Mouse (Mus musculus) neural tube, embryonic 14.5 days (tissue): ENCODE measurements around the gene Slc25a18. TPM values are rescaled to one million over a fixed set of nuclear protein-coding genes. Genes with fewer than 3 reads are reported as not detected.

ENCODE experiments used
- ATAC-seq: fragments of 200-750 bp; cut with Nextera tagmentation; 2 replicates; pipeline ENCODE4 v1.8.0; 2017; ENCODE audit warnings: low read depth, mild to moderate bottlenecking, moderate TSS enrichment, moderate library complexity
- H3K27ac ChIP-seq: fragments of 300-500 bp; sonication (generic); 2 replicates; pipeline ENCODE4 v1.5.1; 2014; ENCODE audit warnings: low read depth, mild to moderate bottlenecking, control low read depth, low read length, moderate library complexity, mixed read lengths
- H3K27me3 ChIP-seq: fragments of 300-500 bp; sonication (generic); 2 replicates; pipeline ENCODE4 v1.6.1; 2014; ENCODE audit warnings: low read length; ENCODE audit not compliant: control insufficient read depth, insufficient read depth
- H3K36me3 ChIP-seq: fragments of 300-500 bp; sonication (generic); 2 replicates; pipeline ENCODE4 v1.6.1; 2014; ENCODE audit warnings: low read length, mixed read lengths; ENCODE audit not compliant: control insufficient read depth, insufficient read depth
- H3K4me1 ChIP-seq: fragments of 300-500 bp; sonication (generic); 2 replicates; pipeline ENCODE4 v1.6.1; 2014; ENCODE audit warnings: low read length; ENCODE audit not compliant: control insufficient read depth, insufficient read depth
- H3K4me2 ChIP-seq: fragments of 300-500 bp; sonication (generic); 2 replicates; pipeline ENCODE4 v1.6.1; 2014; ENCODE audit warnings: mild to moderate bottlenecking, low read depth, low read length, control low read depth
- H3K4me3 ChIP-seq: fragments of 300-500 bp; sonication (generic); 2 replicates; pipeline ENCODE4 v1.5.1; 2014; ENCODE audit warnings: low read depth, low read length, control low read depth, mixed read lengths
- H3K9ac ChIP-seq: fragments of 300-500 bp; sonication (generic); replicated peaks from 2 replicates; pipeline ENCODE4 v1.6.1; 2014; ENCODE audit warnings: low read depth, mild to moderate bottlenecking, control low read depth, low read length, mixed read lengths
- H3K9me3 ChIP-seq: fragments of 300-500 bp; sonication (generic); 2 replicates; pipeline ENCODE4 v1.6.1; 2016; ENCODE audit warnings: low read length; ENCODE audit not compliant: control insufficient read depth
- WGBS: fragments of 180-500 bp; shearing (Covaris S2); extraction: QIAGEN DNeasy Blood & Tissue Kit; methylation state at CpG from one replicate; pipeline ENCODE4 v1.1.7; 2014; 5-methylcytosine and 5-hydroxymethylcytosine counted together
- polyA plus RNA-seq: library from polyadenylated mRNA; unstranded; fragments of >200 nt; fragmentation: Nextera tagmentation; extraction: Ambion mirVana; gene quantifications from 2 replicates; pipeline ENCODE4 v1.2.1, GENCODE M21; 2014

Slc25a18 gene
- 17.2 and 29.1 TPM in 2 replicates for polyA plus RNA-seq

DNA sequence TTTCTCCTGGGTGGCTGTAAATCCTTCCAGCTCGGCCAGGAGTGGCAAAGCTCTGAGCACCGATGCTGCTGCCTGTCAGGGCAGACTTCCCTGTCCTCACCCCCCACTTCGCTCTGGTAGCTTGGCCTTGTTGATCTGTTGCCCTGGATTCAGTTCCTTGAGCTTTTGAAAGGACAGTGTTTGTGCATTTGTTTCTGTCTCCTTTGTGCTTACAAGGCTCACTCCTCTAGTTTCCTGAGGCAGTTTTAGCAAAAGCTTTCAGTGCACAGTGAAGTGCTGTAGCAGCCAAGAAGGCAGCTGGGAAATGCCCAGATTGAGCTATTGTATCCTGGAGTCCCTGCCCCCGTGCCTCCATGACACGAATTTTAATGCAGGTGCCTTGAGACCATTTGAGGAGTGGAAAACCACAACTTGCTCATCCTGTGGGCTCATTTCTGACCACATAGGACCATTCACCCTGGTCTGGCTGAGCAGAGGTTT, at the start of gene Slc25a18:
Slc25a18 (plus strand) TSS at position 430 of the 480 bp plus-strand sequence.
- ATAC-seq: peak; percentile 85
- Histone ChIP-seq H3K9me3 (no peaks in the 10 kb centered on the region), H3K27ac (peak within 1 kb of the TSS; percentile 66), H3K36me3 (no peaks in the 10 kb centered on the region), H3K4me2 (peak within 1 kb of the TSS; percentile 5; the same call in 1 of the 2 replicates), H3K9ac (no peak within 1 kb of the TSS), H3K4me1 (peaks cover 10% of the 10 kb centered on the region; the same call in 1 of the 2 replicates), H3K27me3 (no peaks in the 10 kb centered on the region), H3K4me3 (no peak within 1 kb of the TSS)
- WGBS: 12% methylated on average over 5 of the region's 5 CpGs

- Histone ChIP-seq H3K9ac (no peak overlapping the region), H3K4me3 (no peak overlapping the region), H3K27me3 (no peaks in the 10 kb centered on the region), H3K27ac (no peak overlapping the region), H3K9me3 (no peaks in the 10 kb centered on the region), H3K36me3 (no peaks in the 10 kb centered on the region), H3K4me1 (no peaks in the 10 kb centered on the region), H3K4me2 (no peak overlapping the region)
- 70% methylated on average over 2 of the region's 2 CpGs for WGBS
- no peak for ATAC-seq
Measured at GRCm38 (mm10) chr6:120725986-120726385, 47.4 kb upstream of the Slc25a18 start.

- no peaks in the 10 kb centered on the region for H3K9me3 ChIP-seq
- H3K4me1 ChIP-seq: no peaks in the 10 kb centered on the region
- WGBS: 85% methylated on average over 3 of the region's 3 CpGs
- no peak overlapping the region for H3K4me2 ChIP-seq
- no peak overlapping the region for H3K9ac ChIP-seq
- ATAC-seq: no peak; the same call in 1 of the 2 replicates
- H3K4me3 ChIP-seq: no peak overlapping the region
- H3K27ac ChIP-seq: no peak overlapping the region
- no peaks in the 10 kb centered on the region for H3K27me3 ChIP-seq
- H3K36me3 ChIP-seq: no peaks in the 10 kb centered on the region
Measured at GRCm38 (mm10) chr6:120736011-120736410, 37.4 kb upstream of the Slc25a18 start.

GRCm38 (mm10) chr6:120736566-120736965, 36.8 kb upstream of the Slc25a18 start:
- no peaks in the 10 kb centered on the region for H3K36me3 ChIP-seq
- peak; percentile 93 for ATAC-seq
- 77% methylated on average over 3 of the region's 3 CpGs for WGBS

DNA sequence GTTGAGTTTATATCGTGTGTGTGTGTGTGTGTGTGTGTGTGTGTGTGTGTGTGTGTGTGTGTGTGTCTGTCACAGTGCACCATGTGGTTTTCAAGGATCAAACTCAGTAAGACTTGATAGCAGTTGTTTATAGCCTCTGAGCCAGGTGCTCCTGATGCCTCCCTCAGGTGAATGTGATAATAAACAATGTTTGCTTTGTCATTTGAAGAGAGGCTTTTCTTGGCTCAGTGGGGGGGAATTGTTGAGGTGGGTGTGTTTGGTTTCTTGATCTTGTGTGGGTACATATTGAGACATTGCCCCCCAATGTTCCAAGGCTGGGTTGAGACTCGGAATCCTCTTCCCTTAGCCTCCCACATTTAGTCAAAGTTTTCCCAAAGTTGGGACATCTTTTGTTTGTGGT, 30.2 kb upstream of the Slc25a18 start:
- Histone ChIP-seq H3K27ac (no peak overlapping the region), H3K36me3 (no peaks in the 10 kb centered on the region), H3K9me3 (no peaks in the 10 kb centered on the region), H3K4me3 (no peak overlapping the region), H3K4me1 (no peaks in the 10 kb centered on the region), H3K4me2 (no peak overlapping the region), H3K27me3 (no peaks in the 10 kb centered on the region), H3K9ac (no peak overlapping the region)
- ATAC-seq: no peak
- WGBS: 91% methylated on average over 2 of the region's 2 CpGs

More at GRCm38 (mm10) chr6:120736566-120736965, 36.8 kb upstream of the Slc25a18 start:
- H3K27me3 ChIP-seq: no peaks in the 10 kb centered on the region
- no peak overlapping the region for H3K4me2 ChIP-seq
- H3K9ac ChIP-seq: no peak overlapping the region
- H3K27ac ChIP-seq: no peak overlapping the region
- H3K9me3 ChIP-seq: no peaks in the 10 kb centered on the region
- no peaks in the 10 kb centered on the region for H3K4me1 ChIP-seq
- H3K4me3 ChIP-seq: no peak overlapping the region

DNA sequence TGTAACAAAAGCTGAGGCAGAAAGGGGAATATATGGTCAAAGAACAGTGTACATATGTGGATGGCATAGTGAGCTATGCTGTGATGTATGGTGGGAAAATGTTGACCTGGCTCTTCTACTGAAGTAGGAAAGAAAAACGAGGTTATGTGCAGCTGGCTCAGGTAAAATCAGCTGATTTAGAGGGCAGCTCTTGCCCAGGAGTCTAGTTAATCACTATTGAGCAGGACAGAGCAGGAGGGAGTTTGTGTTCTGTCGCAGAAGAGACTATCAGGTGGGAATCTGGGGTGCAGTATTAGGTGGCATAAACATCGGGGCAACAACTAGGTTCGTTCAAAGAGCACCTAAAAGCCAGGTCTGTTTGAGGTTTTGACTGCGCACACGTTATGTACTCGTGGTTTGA, 29.1 kb upstream of the Slc25a18 start:
- Histone ChIP-seq H3K27me3 (no peaks in the 10 kb centered on the region), H3K4me2 (no peak overlapping the region), H3K9me3 (no peaks in the 10 kb centered on the region), H3K36me3 (no peaks in the 10 kb centered on the region), H3K9ac (no peak overlapping the region), H3K4me1 (no peaks in the 10 kb centered on the region), H3K27ac (no peak overlapping the region), H3K4me3 (no peak overlapping the region)
- 94% methylated on average over 7 of the region's 7 CpGs for WGBS
- no peak for ATAC-seq

DNA sequence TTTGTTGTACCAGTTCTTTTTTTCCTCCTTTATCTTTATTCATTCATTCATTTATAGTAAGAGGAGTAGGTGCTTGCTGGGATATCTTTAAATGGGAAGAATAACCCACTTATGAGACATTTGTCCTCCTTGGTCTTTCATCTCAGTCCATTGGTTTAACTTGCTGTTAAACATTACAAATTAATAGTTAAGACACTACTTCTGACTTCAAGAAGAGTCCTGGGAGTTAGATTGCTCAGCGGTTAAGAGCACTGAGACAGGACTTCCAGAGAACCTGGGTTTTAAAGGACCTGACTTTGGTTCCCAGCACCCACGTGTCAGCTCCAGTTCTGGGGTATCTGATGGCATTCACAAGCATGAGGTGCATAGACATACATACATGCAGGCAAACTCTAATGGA, 27.0 kb upstream of the Slc25a18 start:
- Histone ChIP-seq H3K9ac (no peak overlapping the region), H3K4me1 (no peaks in the 10 kb centered on the region), H3K4me2 (no peak overlapping the region), H3K9me3 (no peaks in the 10 kb centered on the region), H3K27me3 (no peaks in the 10 kb centered on the region), H3K27ac (no peak overlapping the region), H3K36me3 (peaks cover 6% of the 10 kb centered on the region; the same call in 1 of the 2 replicates), H3K4me3 (no peak overlapping the region)
- WGBS: 95% methylated on average over 2 of the region's 2 CpGs
- ATAC-seq: no peak

GRCm38 (mm10) chr6:120761151-120761550, 12.2 kb upstream of the Slc25a18 start:
- H3K9ac ChIP-seq: no peak overlapping the region
- no peaks in the 10 kb centered on the region for H3K4me1 ChIP-seq
- H3K4me2 ChIP-seq: no peak overlapping the region
- no peaks in the 10 kb centered on the region for H3K9me3 ChIP-seq
- peaks cover 25% of the 10 kb centered on the region for H3K36me3 ChIP-seq
- 90% methylated on average over 2 of the region's 2 CpGs for WGBS
- no peak for ATAC-seq
- no peak overlapping the region for H3K27ac ChIP-seq
- H3K4me3 ChIP-seq: no peak overlapping the region
- no peaks in the 10 kb centered on the region for H3K27me3 ChIP-seq

GRCm38 (mm10) chr6:120769972-120770371, 3.4 kb upstream of the Slc25a18 start:
- Histone ChIP-seq H3K9ac (no peak overlapping the region), H3K27ac (no peak overlapping the region), H3K27me3 (no peaks in the 10 kb centered on the region), H3K4me3 (no peak overlapping the region), H3K36me3 (no peaks in the 10 kb centered on the region), H3K4me2 (no peak overlapping the region), H3K4me1 (peaks cover 10% of the 10 kb centered on the region; the same call in 1 of the 2 replicates), H3K9me3 (no peaks in the 10 kb centered on the region)
- WGBS: 93% methylated on average over 1 of the region's 1 CpGs
- no peak for ATAC-seq
